Mouse (Mus musculus): ENCODE data around the gene Unc80. TPM values are rescaled to one million over a fixed set of nuclear protein-coding genes. Genes with fewer than 3 reads are reported as not detected.

Unc80 gene
- polyA plus RNA-seq, 1 experiment from 2014 or later, result 3.1 TPM

GRCm38 (mm10) chr1:66646894-66647293 is 178.7 kb downstream of the Unc80 start:
- Histone ChIP-seq H3K4me2 (replicated peaks) (no peak overlapping the region), H3K27ac (no peak overlapping the region), H3K9me3 (no peaks in the 10 kb centered on the region), H3K4me3 (replicated peaks) (no peak overlapping the region), H3K9ac (replicated peaks) (no peak overlapping the region), H3K27me3 (no peaks in the 10 kb centered on the region), H3K36me3 (no peaks in the 10 kb centered on the region), H3K4me1 (replicated peaks) (no peaks in the 10 kb centered on the region)
- no peak for ATAC-seq

- Histone ChIP-seq H3K27ac (no peak overlapping the region), H3K27me3 (no peaks in the 10 kb centered on the region), H3K36me3 (no peaks in the 10 kb centered on the region), H3K4me3 (replicated peaks) (no peak overlapping the region), H3K4me1 (replicated peaks) (peaks cover 3% of the 10 kb centered on the region; the same call in 1 of the 2 replicates), H3K9me3 (no peaks in the 10 kb centered on the region), H3K9ac (replicated peaks) (no peak overlapping the region), H3K4me2 (replicated peaks) (no peak overlapping the region)
- no peak for ATAC-seq
- 87% methylated on average over 6 of the region's 6 CpGs for WGBS
Observed at GRCm38 (mm10) chr1:66649568-66649967, 181.4 kb downstream of the Unc80 start.

GRCm38 (mm10) chr1:66650006-66650405 is 181.8 kb downstream of the Unc80 start:
- H3K9me3 ChIP-seq, result no peaks in the 10 kb centered on the region
- H3K27ac ChIP-seq, result no peak overlapping the region
- 41% methylated on average over 1 of the region's 1 CpGs for WGBS
- H3K36me3 ChIP-seq, result no peaks in the 10 kb centered on the region
- no peaks in the 10 kb centered on the region for H3K27me3 ChIP-seq
- no peak overlapping the region for H3K4me2 ChIP-seq (replicated peaks)
- no peak for ATAC-seq
- peaks cover 4% of the 10 kb centered on the region for H3K4me1 ChIP-seq (replicated peaks)
- H3K4me3 ChIP-seq (replicated peaks), result no peak overlapping the region
- no peak overlapping the region for H3K9ac ChIP-seq (replicated peaks)

- Histone ChIP-seq H3K4me3 (replicated peaks) (no peak overlapping the region), H3K9ac (replicated peaks) (no peak overlapping the region), H3K36me3 (no peaks in the 10 kb centered on the region), H3K4me2 (replicated peaks) (no peak overlapping the region), H3K27me3 (no peaks in the 10 kb centered on the region), H3K9me3 (no peaks in the 10 kb centered on the region), H3K27ac (peak overlapping the region; percentile 35; the same call in 1 of the 2 replicates), H3K4me1 (replicated peaks) (peaks cover 9% of the 10 kb centered on the region)
- ATAC-seq, result peak; percentile 99
- WGBS, result 35% methylated on average over 4 of the region's 4 CpGs
Observed at GRCm38 (mm10) chr1:66655119-66655746, 187.1 kb downstream of the Unc80 start.

- Histone ChIP-seq H3K9me3 (no peaks in the 10 kb centered on the region), H3K4me3 (replicated peaks) (no peak overlapping the region), H3K9ac (replicated peaks) (no peak overlapping the region), H3K27ac (peak overlapping the region; percentile 35; the same call in 1 of the 2 replicates), H3K36me3 (no peaks in the 10 kb centered on the region), H3K27me3 (no peaks in the 10 kb centered on the region), H3K4me1 (replicated peaks) (peaks cover 9% of the 10 kb centered on the region), H3K4me2 (replicated peaks) (no peak overlapping the region)
- ATAC-seq, result no peak; the same call in 1 of the 2 replicates
Observed at GRCm38 (mm10) chr1:66655747-66656119, 187.6 kb downstream of the Unc80 start.

GRCm38 (mm10) chr1:66671475-66671874 is 203.3 kb downstream of the Unc80 start:
- no peak for ATAC-seq
- H3K4me2 ChIP-seq (replicated peaks), result no peak overlapping the region
- no peaks in the 10 kb centered on the region; the same call in 1 of the 2 replicates for H3K27me3 ChIP-seq
- no peaks in the 10 kb centered on the region for H3K4me1 ChIP-seq (replicated peaks)
- no peak overlapping the region for H3K9ac ChIP-seq (replicated peaks)
- H3K36me3 ChIP-seq, result no peaks in the 10 kb centered on the region
- H3K9me3 ChIP-seq, result no peaks in the 10 kb centered on the region
- H3K27ac ChIP-seq, result no peak overlapping the region
- H3K4me3 ChIP-seq (replicated peaks), result no peak overlapping the region
- 76% methylated on average over 7 of the region's 7 CpGs for WGBS

- no peak overlapping the region for H3K4me2 ChIP-seq (replicated peaks)
- H3K9ac ChIP-seq (replicated peaks), result no peak overlapping the region
- H3K27ac ChIP-seq, result no peak overlapping the region
- no peaks in the 10 kb centered on the region; the same call in 1 of the 2 replicates for H3K27me3 ChIP-seq
- H3K4me3 ChIP-seq (replicated peaks), result no peak overlapping the region
- H3K4me1 ChIP-seq (replicated peaks), result no peaks in the 10 kb centered on the region
- no peaks in the 10 kb centered on the region for H3K36me3 ChIP-seq
- 88% methylated on average over 7 of the region's 7 CpGs for WGBS
- no peak for ATAC-seq
- no peaks in the 10 kb centered on the region for H3K9me3 ChIP-seq
Observed at GRCm38 (mm10) chr1:66672812-66673211, 204.6 kb downstream of the Unc80 start.

GRCm38 (mm10) chr1:66677928-66678327 is 209.8 kb downstream of the Unc80 start:
- H3K36me3 ChIP-seq, result no peaks in the 10 kb centered on the region

GRCm38 (mm10) chr1:66678662-66679061 is 210.5 kb downstream of the Unc80 start:
- H3K9ac ChIP-seq (replicated peaks), result no peak overlapping the region
- H3K4me2 ChIP-seq (replicated peaks), result no peak overlapping the region
- no peaks in the 10 kb centered on the region for H3K4me1 ChIP-seq (replicated peaks)
- H3K9me3 ChIP-seq, result no peaks in the 10 kb centered on the region
- no peak overlapping the region for H3K27ac ChIP-seq
- no peak overlapping the region for H3K4me3 ChIP-seq (replicated peaks)
- 45% methylated on average over 2 of the region's 2 CpGs for WGBS
- no peaks in the 10 kb centered on the region; the same call in 1 of the 2 replicates for H3K27me3 ChIP-seq
- ATAC-seq, result no peak
- H3K36me3 ChIP-seq, result no peaks in the 10 kb centered on the region

More at GRCm38 (mm10) chr1:66677928-66678327, 209.8 kb downstream of the Unc80 start:
- WGBS, result 66% methylated on average over 14 of the region's 14 CpGs
- 0 out of 2 replicates have a peak, but pooled peaks have one; percentile 9 for ATAC-seq
- Histone ChIP-seq H3K9me3 (no peaks in the 10 kb centered on the region), H3K27me3 (no peaks in the 10 kb centered on the region; the same call in 1 of the 2 replicates), H3K27ac (no peak overlapping the region), H3K4me3 (replicated peaks) (no peak overlapping the region), H3K9ac (replicated peaks) (no peak overlapping the region), H3K4me1 (replicated peaks) (no peaks in the 10 kb centered on the region), H3K4me2 (replicated peaks) (no peak overlapping the region)

GRCm38 (mm10) chr1:66682974-66683373 is 214.8 kb downstream of the Unc80 start:
- Histone ChIP-seq H3K36me3 (no peaks in the 10 kb centered on the region), H3K4me3 (replicated peaks) (no peak overlapping the region), H3K9me3 (no peaks in the 10 kb centered on the region), H3K4me2 (replicated peaks) (no peak overlapping the region), H3K4me1 (replicated peaks) (no peaks in the 10 kb centered on the region), H3K27me3 (no peaks in the 10 kb centered on the region), H3K27ac (no peak overlapping the region), H3K9ac (replicated peaks) (no peak overlapping the region)
- ATAC-seq, result no peak
- 91% methylated on average over 5 of the region's 5 CpGs for whole genome bisulfite sequencing

- H3K36me3 ChIP-seq, result no peaks in the 10 kb centered on the region
- H3K4me1 ChIP-seq (replicated peaks), result peaks cover 6% of the 10 kb centered on the region
- H3K4me3 ChIP-seq (replicated peaks), result no peak overlapping the region
- no peak overlapping the region for H3K4me2 ChIP-seq (replicated peaks)
- no peaks in the 10 kb centered on the region for H3K27me3 ChIP-seq
- ATAC-seq, result no peak
- 59% methylated on average over 3 of the region's 3 CpGs for WGBS
- no peak overlapping the region for H3K9ac ChIP-seq (replicated peaks)
- no peaks in the 10 kb centered on the region for H3K9me3 ChIP-seq
- no peak overlapping the region for H3K27ac ChIP-seq
Observed at GRCm38 (mm10) chr1:66691772-66692171, 223.6 kb downstream of the Unc80 start.

- WGBS, result 81% methylated on average over 1 of the region's 1 CpGs
- Histone ChIP-seq H3K4me1 (replicated peaks) (peaks cover 6% of the 10 kb centered on the region), H3K27ac (no peak overlapping the region), H3K4me3 (replicated peaks) (no peak overlapping the region), H3K27me3 (no peaks in the 10 kb centered on the region), H3K4me2 (replicated peaks) (no peak overlapping the region), H3K9me3 (no peaks in the 10 kb centered on the region), H3K36me3 (no peaks in the 10 kb centered on the region), H3K9ac (replicated peaks) (no peak overlapping the region)
- ATAC-seq, result peak; percentile 43; the same call in 1 of the 2 replicates
Observed at GRCm38 (mm10) chr1:66692308-66692707, 224.1 kb downstream of the Unc80 start.

Measured in midbrain, embryonic 13.5 days (tissue).